Comparison of ENCODE assay signal across 19 mouse cellular contexts in the genomic region with DNA sequence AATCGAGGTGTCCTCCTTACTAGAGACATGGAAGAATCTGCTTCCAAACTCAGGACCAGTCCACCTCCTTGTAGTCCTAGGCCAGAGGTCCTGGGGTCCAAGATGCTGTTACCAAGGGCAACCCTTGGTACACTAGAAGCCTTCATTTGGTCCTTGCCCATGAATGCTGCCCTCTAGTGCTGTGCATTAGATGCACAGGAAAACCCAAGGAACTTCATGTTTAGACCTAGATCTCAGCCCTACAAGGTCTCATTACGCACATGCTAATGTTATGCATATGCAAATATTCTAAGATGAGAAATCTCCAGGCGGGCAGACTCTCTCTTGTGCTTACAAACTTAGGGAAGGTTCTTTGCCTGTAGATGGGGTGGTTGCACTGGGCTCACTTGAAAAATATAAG. TPM values are rescaled to one million over a fixed set of nuclear protein-coding genes. Genes with fewer than 3 reads are reported as not detected.
A peak's percentile ranks its signal among the peaks of the same experiment; 100 is the strongest.
DNase-seq lines count a peak whose midpoint lies in the region; ATAC-seq and TF ChIP-seq lines count a peak whose summit lies in the region.
"Had no signal": no experiment of that assay in that cellular context is flagged by ENCODE, and none has a peak within 500 bp of the region (broad histone marks: within the 10 kb centered on the region; RNA-seq: fewer than 3 reads in every experiment).

No protein-coding gene starts in this region.

- no peaks in the 10 kb centered on the region for H3K27me3 ChIP-seq in intestine, postnatal 0 days (replicated peaks; ENCODE audit: control insufficient read depth, insufficient read depth, low read length)
- H3K27me3 ChIP-seq in intestine, embryonic 16.5 days (replicated peaks; ENCODE audit: control insufficient read depth, insufficient read depth, low read length) = no peaks in the 10 kb centered on the region
- no peaks in the 10 kb centered on the region for H3K27me3 ChIP-seq in midbrain, embryonic 10.5 days (ENCODE audit: low read depth, poor library complexity, severe bottlenecking)
- no peaks in the 10 kb centered on the region for H3K27me3 ChIP-seq in midbrain, embryonic 13.5 days
- H3K27me3 ChIP-seq in Patski = no peaks in the 10 kb centered on the region
- H3K27me3 ChIP-seq: kidney, embryonic 15.5 days; liver, embryonic 15.5 days had no signal

- H3K4me3 ChIP-seq in intestine, postnatal 0 days (ENCODE audit: low read depth, low read length) = no peak overlapping the region
- no peak overlapping the region for H3K4me3 ChIP-seq in intestine, embryonic 16.5 days (ENCODE audit: low read length)
- no peak overlapping the region for H3K4me3 ChIP-seq in midbrain, embryonic 10.5 days
- H3K4me3 ChIP-seq in midbrain, embryonic 13.5 days (replicated peaks) = no peak overlapping the region
- H3K4me3 ChIP-seq: kidney, embryonic 15.5 days; liver, embryonic 15.5 days; myocyte had no signal

- H3K4me2 ChIP-seq in intestine, postnatal 0 days (replicated peaks; ENCODE audit: low read depth) = no peak overlapping the region
- no peak overlapping the region for H3K4me2 ChIP-seq in intestine, embryonic 16.5 days (ENCODE audit: low read depth, low read length)
- no peak overlapping the region for H3K4me2 ChIP-seq in midbrain, embryonic 13.5 days (replicated peaks)
- H3K4me2 ChIP-seq: kidney, embryonic 15.5 days; liver, embryonic 15.5 days had no signal

- no peak for ATAC-seq in intestine, postnatal 0 days
- ATAC-seq in intestine, embryonic 16.5 days = no peak
- no peak for ATAC-seq in midbrain, embryonic 13.5 days
- ATAC-seq in Patski = no peak

- peak; percentile 60 for TF ChIP-seq CTCF in intestine, postnatal 0 days (IDR thresholded peaks at IDR 0.05; ENCODE audit: low read depth)
- peak; percentile 55 for TF ChIP-seq CTCF in Patski (IDR thresholded peaks at IDR 0.05)

- no peaks in the 10 kb centered on the region for H3K9me3 ChIP-seq in intestine, postnatal 0 days (ENCODE audit: control insufficient read depth)
- no peaks in the 10 kb centered on the region for H3K9me3 ChIP-seq in intestine, embryonic 16.5 days (ENCODE audit: control insufficient read depth, low read length)
- H3K9me3 ChIP-seq in midbrain, embryonic 10.5 days (replicated peaks) = no peaks in the 10 kb centered on the region
- no peaks in the 10 kb centered on the region for H3K9me3 ChIP-seq in midbrain, embryonic 13.5 days
- H3K9me3 ChIP-seq: G1E; kidney, embryonic 15.5 days; liver, embryonic 15.5 days had no signal

- H3K9ac ChIP-seq in intestine, postnatal 0 days (ENCODE audit: low read depth, low read length) = no peak overlapping the region
- H3K9ac ChIP-seq in intestine, embryonic 16.5 days (ENCODE audit: low read depth, low read length) = no peak overlapping the region
- no peak overlapping the region for H3K9ac ChIP-seq in midbrain, embryonic 13.5 days (replicated peaks)
- H3K9ac ChIP-seq: kidney, embryonic 15.5 days; liver, embryonic 15.5 days had no signal

- POLR2A ChIA-PET in Patski (lab: Charles Lee) = no interaction called here

- DNase-seq in midbrain, embryonic 10.5 days (ENCODE audit: low spot score) = peak; percentile 17
- DNase-seq in Patski (ENCODE audit: low read depth, low spot score) = no peak
- peak; percentile 26 for DNase-seq in retina, postnatal 1 day
- DNase-seq in B cell, adult 2 months = no peak
- DNase-seq in right cerebral cortex, postnatal 10 days (ENCODE audit: low spot score in 2 of 2) = no peak
- DNase-seq: cerebellum, adult 11-12 months; left cerebral cortex, postnatal 4 days; thymus, postnatal 36 days had no signal

- no peak overlapping the region for H3K27ac ChIP-seq in intestine, postnatal 0 days (ENCODE audit: low read depth, low read length)
- H3K27ac ChIP-seq in intestine, embryonic 16.5 days (ENCODE audit: low read length) = no peak overlapping the region
- H3K27ac ChIP-seq in midbrain, embryonic 10.5 days (replicated peaks) = no peak overlapping the region
- H3K27ac ChIP-seq in midbrain, embryonic 13.5 days = no peak overlapping the region
- H3K27ac ChIP-seq: kidney, embryonic 15.5 days; liver, embryonic 15.5 days had no signal

- CTCF ChIA-PET in Patski (lab: Charles Lee) = interaction anchor here (1.9 to 2.0 kb wide), 2 partner anchors 10 to 20 kb away, joined by 5 to 10 read pairs; no protein-coding TSS in a partner anchor

- no peaks in the 10 kb centered on the region for H3K4me1 ChIP-seq in intestine, postnatal 0 days (replicated peaks; ENCODE audit: control insufficient read depth, insufficient read depth, low read length)
- H3K4me1 ChIP-seq in intestine, embryonic 16.5 days (ENCODE audit: control insufficient read depth, insufficient read depth, low read length) = peaks cover 13% of the 10 kb centered on the region; the same call in 1 of the 2 replicates
- peaks cover 21% of the 10 kb centered on the region for H3K4me1 ChIP-seq in midbrain, embryonic 10.5 days
- H3K4me1 ChIP-seq in midbrain, embryonic 13.5 days (replicated peaks) = no peaks in the 10 kb centered on the region
- H3K4me1 ChIP-seq: liver, embryonic 15.5 days had no signal

- in situ Hi-C loops in Patski (cut with MboI; ENCODE audit: low pct_unique_long_range_greater_than_20kb) = loop anchor here (25.0 kb wide), 1 partner anchor 1008 kb away; no protein-coding TSS in a partner anchor

- H3K36me3 ChIP-seq in intestine, postnatal 0 days (ENCODE audit: control insufficient read depth, insufficient read depth) = no peaks in the 10 kb centered on the region
- no peaks in the 10 kb centered on the region for H3K36me3 ChIP-seq in intestine, embryonic 16.5 days (ENCODE audit: control insufficient read depth, insufficient read depth, low read length)
- no peaks in the 10 kb centered on the region; the same call in 1 of the 2 replicates for H3K36me3 ChIP-seq in midbrain, embryonic 10.5 days
- H3K36me3 ChIP-seq in midbrain, embryonic 13.5 days = no peaks in the 10 kb centered on the region
- H3K36me3 ChIP-seq: G1E; kidney, embryonic 15.5 days; liver, embryonic 15.5 days had no signal

- WGBS in intestine, postnatal 0 days = 87% methylated on average over 3 of the region's 3 CpGs
- WGBS in intestine, embryonic 16.5 days = 83% methylated on average over 3 of the region's 3 CpGs
- WGBS in midbrain, embryonic 10.5 days = 73% methylated on average over 3 of the region's 3 CpGs
- WGBS in midbrain, embryonic 13.5 days = 75% methylated on average over 3 of the region's 3 CpGs

RNA-seq across cellular contexts. Expression of a gene that starts 15.6 kb away (rescaled TPM):
- polyA plus RNA-seq in intestine, postnatal 0 days (2015; fragmentation: Nextera tagmentation; extraction: Ambion mirVana) = 5.9 and 6.4 TPM in 2 replicates
- 15.0 and 15.3 TPM in 2 replicates for polyA plus RNA-seq in intestine, embryonic 16.5 days (2015; fragmentation: Nextera tagmentation; extraction: Ambion mirVana)
- polyA plus RNA-seq in midbrain, embryonic 10.5 days (2016; fragmentation: Nextera tagmentation; extraction: Ambion mirVana) = 64.9 and 73.0 TPM in 2 replicates
- 38.9 and 40.9 TPM in 2 replicates for polyA plus RNA-seq in midbrain, embryonic 13.5 days (2015; fragmentation: Nextera tagmentation; extraction: Ambion mirVana)
- 74.3 TPM for polyA plus RNA-seq in Patski (2021)
- polyA plus RNA-seq: G1E had no signal

RNA-seq across cellular contexts. Expression of a gene that starts 34.1 kb away (rescaled TPM):
- not detected in 2 replicates for polyA plus RNA-seq in intestine, postnatal 0 days (2015; fragmentation: Nextera tagmentation; extraction: Ambion mirVana)
- polyA plus RNA-seq in intestine, embryonic 16.5 days (2015; fragmentation: Nextera tagmentation; extraction: Ambion mirVana) = not detected in 2 replicates
- polyA plus RNA-seq in midbrain, embryonic 10.5 days (2016; fragmentation: Nextera tagmentation; extraction: Ambion mirVana) = not detected in 2 replicates
- not detected in 2 replicates for polyA plus RNA-seq in midbrain, embryonic 13.5 days (2015; fragmentation: Nextera tagmentation; extraction: Ambion mirVana)
- not detected for polyA plus RNA-seq in Patski (2021)
- polyA plus RNA-seq: frontal cortex, adult 2 months; G1E; gonadal fat pad, adult 2 months; heart, embryonic 16.5 days; kidney, embryonic 15.5 days; liver, embryonic 15.5 days; myocyte; stomach, embryonic 14.5 days had no signal

RNA-seq across cellular contexts. Expression of a gene that starts 43.5 kb away (rescaled TPM):
- 52.0 and 58.3 TPM in 2 replicates for polyA plus RNA-seq in intestine, postnatal 0 days (2015; fragmentation: Nextera tagmentation; extraction: Ambion mirVana)
- polyA plus RNA-seq in intestine, embryonic 16.5 days (2015; fragmentation: Nextera tagmentation; extraction: Ambion mirVana) = 34.3 and 34.5 TPM in 2 replicates
- polyA plus RNA-seq in midbrain, embryonic 10.5 days (2016; fragmentation: Nextera tagmentation; extraction: Ambion mirVana) = 1.0 and 1.8 TPM in 2 replicates
- 2.0 and 3.7 TPM in 2 replicates for polyA plus RNA-seq in midbrain, embryonic 13.5 days (2015; fragmentation: Nextera tagmentation; extraction: Ambion mirVana)
- polyA plus RNA-seq in Patski (2021) = not detected
- polyA plus RNA-seq: G1E, myocyte had no signal

Comparison
In these comparisons a context has a peak if more than half of its experiments do, and no peak if none do; other contexts are left out.
1. DNase-seq: peak in midbrain, embryonic 10.5 days (single experiment) and retina, postnatal 1 day (single experiment); none in Patski (single experiment), B cell, adult 2 months (0 of 2) and right cerebral cortex, postnatal 10 days (0 of 2).